Mouse (Mus musculus): ENCODE measurements around the gene Fam189a1. TPM values are rescaled to one million over a fixed set of nuclear protein-coding genes. Genes with fewer than 3 reads are reported as not detected.

Fam189a1 gene
- polyA plus RNA-seq, 1 experiment from 2014 or later: 0.66 TPM

GRCm38 (mm10) chr7:64728181-64728591, 428.2 kb downstream of the Fam189a1 start:
- Histone ChIP-seq H3K27ac (no peak overlapping the region), H3K36me3 (no peaks in the 10 kb centered on the region), H3K4me1 (no peaks in the 10 kb centered on the region), H3K4me2 (no peak overlapping the region), H3K27me3 (no peaks in the 10 kb centered on the region), H3K4me3 (replicated peaks) (no peak overlapping the region), H3K9me3 (replicated peaks) (no peaks in the 10 kb centered on the region), H3K9ac (no peak overlapping the region)
- ATAC-seq (replicated peaks; ENCODE audit: low FRiP score): no peak
- WGBS: 87% methylated on average over 5 of the region's 5 CpGs

- no peak overlapping the region for H3K4me2 ChIP-seq
- WGBS: 79% methylated on average over 6 of the region's 6 CpGs
Measured at GRCm38 (mm10) chr7:64725967-64726695, 430.2 kb downstream of the Fam189a1 start.

GRCm38 (mm10) chr7:64724409-64724808, 432.0 kb downstream of the Fam189a1 start:
- Histone ChIP-seq H3K4me3 (replicated peaks) (no peak overlapping the region), H3K4me2 (no peak overlapping the region), H3K9me3 (replicated peaks) (no peaks in the 10 kb centered on the region), H3K4me1 (no peaks in the 10 kb centered on the region), H3K36me3 (no peaks in the 10 kb centered on the region), H3K9ac (no peak overlapping the region), H3K27me3 (no peaks in the 10 kb centered on the region), H3K27ac (no peak overlapping the region)
- WGBS: 86% methylated on average over 1 of the region's 1 CpGs
- no peak for ATAC-seq (replicated peaks; ENCODE audit: low FRiP score)

More at GRCm38 (mm10) chr7:64725967-64726695, 430.2 kb downstream of the Fam189a1 start:
- Histone ChIP-seq H3K4me1 (no peaks in the 10 kb centered on the region), H3K9me3 (replicated peaks) (no peaks in the 10 kb centered on the region), H3K27me3 (no peaks in the 10 kb centered on the region), H3K36me3 (no peaks in the 10 kb centered on the region), H3K27ac (no peak overlapping the region), H3K9ac (no peak overlapping the region), H3K4me3 (replicated peaks) (no peak overlapping the region)
- no peak for ATAC-seq (replicated peaks; ENCODE audit: low FRiP score)

- Histone ChIP-seq H3K9me3 (replicated peaks) (no peaks in the 10 kb centered on the region), H3K36me3 (no peaks in the 10 kb centered on the region), H3K4me2 (no peak overlapping the region), H3K4me1 (no peaks in the 10 kb centered on the region), H3K27ac (no peak overlapping the region), H3K4me3 (replicated peaks) (no peak overlapping the region), H3K27me3 (no peaks in the 10 kb centered on the region), H3K9ac (no peak overlapping the region)
- no peak for ATAC-seq (replicated peaks; ENCODE audit: low FRiP score)
- WGBS: 82% methylated on average over 3 of the region's 3 CpGs
Measured at GRCm38 (mm10) chr7:64723313-64723712, 433.1 kb downstream of the Fam189a1 start.

GRCm38 (mm10) chr7:64716286-64716685, 440.1 kb downstream of the Fam189a1 start:
- Histone ChIP-seq H3K4me3 (replicated peaks) (no peak overlapping the region), H3K36me3 (no peaks in the 10 kb centered on the region), H3K4me1 (no peaks in the 10 kb centered on the region), H3K4me2 (no peak overlapping the region), H3K27me3 (no peaks in the 10 kb centered on the region), H3K27ac (no peak overlapping the region), H3K9me3 (replicated peaks) (no peaks in the 10 kb centered on the region), H3K9ac (no peak overlapping the region)
- ATAC-seq (replicated peaks; ENCODE audit: low FRiP score): no peak
- 77% methylated on average over 2 of the region's 2 CpGs for WGBS

GRCm38 (mm10) chr7:64709520-64710262, 446.7 kb downstream of the Fam189a1 start:
- no peak overlapping the region for H3K4me3 ChIP-seq (replicated peaks)
- H3K9me3 ChIP-seq (replicated peaks): no peaks in the 10 kb centered on the region
- H3K36me3 ChIP-seq: no peaks in the 10 kb centered on the region
- H3K27me3 ChIP-seq: no peaks in the 10 kb centered on the region
- H3K4me2 ChIP-seq: no peak overlapping the region
- H3K27ac ChIP-seq: no peak overlapping the region
- no peak overlapping the region for H3K9ac ChIP-seq
- ATAC-seq (replicated peaks; ENCODE audit: low FRiP score): peak; percentile 54; the same call in 1 of the 2 replicates
- H3K4me1 ChIP-seq: no peaks in the 10 kb centered on the region
- WGBS: 81% methylated on average over 13 of the region's 13 CpGs

GRCm38 (mm10) chr7:64708176-64708575, 448.2 kb downstream of the Fam189a1 start:
- H3K9me3 ChIP-seq (replicated peaks): no peaks in the 10 kb centered on the region
- H3K4me3 ChIP-seq (replicated peaks): no peak overlapping the region
- H3K27me3 ChIP-seq: no peaks in the 10 kb centered on the region
- H3K9ac ChIP-seq: no peak overlapping the region
- no peaks in the 10 kb centered on the region for H3K36me3 ChIP-seq
- no peak overlapping the region for H3K27ac ChIP-seq
- H3K4me2 ChIP-seq: no peak overlapping the region
- 87% methylated on average over 4 of the region's 4 CpGs for WGBS
- H3K4me1 ChIP-seq: no peaks in the 10 kb centered on the region
- no peak for ATAC-seq (replicated peaks; ENCODE audit: low FRiP score)

Small RNA genes lying within 50 kb of the gene (microRNA-seq; reads per million reads assigned to microRNA genes)
- not detected for gene Gm25249

Data from kidney, embryonic 15.5 days (tissue).